Mouse (Mus musculus): ENCODE measurements around the gene Zfp292. TPM values are rescaled to one million over a fixed set of nuclear protein-coding genes. Genes with fewer than 3 reads are reported as not detected.
A peak's percentile ranks its signal among the peaks of the same experiment; 100 is the strongest.

Gene Zfp292
- polyA plus RNA-seq, 1 experiment from 2014 or later: 14.8 TPM

GRCm38 (mm10) chr4:34872896-34873495 is 9.8 kb downstream of the Zfp292 start:
- 79% methylated on average over 4 of the region's 4 CpGs for WGBS

GRCm38 (mm10) chr4:34869813-34870212 is 12.9 kb downstream of the Zfp292 start:
- H3K27me3 ChIP-seq (ENCODE audit: control insufficient read depth, insufficient read depth, low read length): no peaks in the 10 kb centered on the region
- no peaks in the 10 kb centered on the region for H3K36me3 ChIP-seq (ENCODE audit: control insufficient read depth, insufficient read depth, low read length)
- WGBS: 82% methylated on average over 3 of the region's 3 CpGs

More at GRCm38 (mm10) chr4:34872896-34873495, 9.8 kb downstream of the Zfp292 start:
- H3K4me1 ChIP-seq (ENCODE audit: control insufficient read depth, insufficient read depth, low read length): peaks cover 10% of the 10 kb centered on the region; the same call in 1 of the 2 replicates
- no peak overlapping the region for H3K27ac ChIP-seq (ENCODE audit: low read length)
- H3K4me2 ChIP-seq (ENCODE audit: low read depth, low read length): no peak overlapping the region
- H3K4me3 ChIP-seq (replicated peaks; ENCODE audit: low read length): no peak overlapping the region
- no peaks in the 10 kb centered on the region for H3K36me3 ChIP-seq (ENCODE audit: control insufficient read depth, insufficient read depth, low read length)
- no peaks in the 10 kb centered on the region for H3K27me3 ChIP-seq (ENCODE audit: control insufficient read depth, insufficient read depth, low read length)
- H3K9me3 ChIP-seq (replicated peaks; ENCODE audit: control insufficient read depth, low read length): no peaks in the 10 kb centered on the region
- no peak overlapping the region for H3K9ac ChIP-seq (ENCODE audit: low read length)
- ATAC-seq (ENCODE audit: insufficient read depth, low FRiP score): peak; percentile 62; the same call in 1 of the 2 replicates

GRCm38 (mm10) chr4:34861438-34861837 is 21.3 kb downstream of the Zfp292 start:
- H3K4me2 ChIP-seq (ENCODE audit: low read depth, low read length): no peak overlapping the region
- no peaks in the 10 kb centered on the region for H3K27me3 ChIP-seq (ENCODE audit: control insufficient read depth, insufficient read depth, low read length)
- H3K9ac ChIP-seq (ENCODE audit: low read length): no peak overlapping the region
- no peaks in the 10 kb centered on the region for H3K9me3 ChIP-seq (replicated peaks; ENCODE audit: control insufficient read depth, low read length)
- no peak for ATAC-seq (ENCODE audit: insufficient read depth, low FRiP score)
- no peak overlapping the region for H3K27ac ChIP-seq (ENCODE audit: low read length)
- H3K4me1 ChIP-seq (ENCODE audit: control insufficient read depth, insufficient read depth, low read length): no peaks in the 10 kb centered on the region
- WGBS: 80% methylated on average over 3 of the region's 3 CpGs
- H3K36me3 ChIP-seq (ENCODE audit: control insufficient read depth, insufficient read depth, low read length): no peaks in the 10 kb centered on the region
- H3K4me3 ChIP-seq (replicated peaks; ENCODE audit: low read length): no peak overlapping the region

More at GRCm38 (mm10) chr4:34869813-34870212, 12.9 kb downstream of the Zfp292 start:
- Histone ChIP-seq H3K9me3 (replicated peaks; ENCODE audit: control insufficient read depth, low read length) (no peaks in the 10 kb centered on the region), H3K27ac (ENCODE audit: low read length) (no peak overlapping the region), H3K4me2 (ENCODE audit: low read depth, low read length) (no peak overlapping the region), H3K4me1 (ENCODE audit: control insufficient read depth, insufficient read depth, low read length) (peaks cover 10% of the 10 kb centered on the region; the same call in 1 of the 2 replicates), H3K4me3 (replicated peaks; ENCODE audit: low read length) (no peak overlapping the region), H3K9ac (ENCODE audit: low read length) (no peak overlapping the region)
- no peak for ATAC-seq (ENCODE audit: insufficient read depth, low FRiP score)

- no peaks in the 10 kb centered on the region for H3K4me1 ChIP-seq (ENCODE audit: control insufficient read depth, insufficient read depth, low read length)
- H3K36me3 ChIP-seq (ENCODE audit: control insufficient read depth, insufficient read depth, low read length): no peaks in the 10 kb centered on the region
- H3K9ac ChIP-seq (ENCODE audit: low read length): no peak overlapping the region
- no peak for ATAC-seq (ENCODE audit: insufficient read depth, low FRiP score)
- no peak overlapping the region for H3K27ac ChIP-seq (ENCODE audit: low read length)
- H3K27me3 ChIP-seq (ENCODE audit: control insufficient read depth, insufficient read depth, low read length): no peaks in the 10 kb centered on the region
- no peak overlapping the region for H3K4me2 ChIP-seq (ENCODE audit: low read depth, low read length)
- H3K9me3 ChIP-seq (replicated peaks; ENCODE audit: control insufficient read depth, low read length): no peaks in the 10 kb centered on the region
- 86% methylated on average over 3 of the region's 3 CpGs for WGBS
- no peak overlapping the region for H3K4me3 ChIP-seq (replicated peaks; ENCODE audit: low read length)
Observed at GRCm38 (mm10) chr4:34859416-34859815, 23.3 kb downstream of the Zfp292 start.

GRCm38 (mm10) chr4:34858903-34859302 is 23.9 kb downstream of the Zfp292 start:
- H3K27me3 ChIP-seq (ENCODE audit: control insufficient read depth, insufficient read depth, low read length): no peaks in the 10 kb centered on the region
- no peaks in the 10 kb centered on the region for H3K4me1 ChIP-seq (ENCODE audit: control insufficient read depth, insufficient read depth, low read length)
- no peaks in the 10 kb centered on the region for H3K36me3 ChIP-seq (ENCODE audit: control insufficient read depth, insufficient read depth, low read length)
- H3K4me2 ChIP-seq (ENCODE audit: low read depth, low read length): no peak overlapping the region
- no peak overlapping the region for H3K27ac ChIP-seq (ENCODE audit: low read length)
- H3K9me3 ChIP-seq (replicated peaks; ENCODE audit: control insufficient read depth, low read length): no peaks in the 10 kb centered on the region; the same call in 1 of the 2 replicates
- no peak overlapping the region for H3K4me3 ChIP-seq (replicated peaks; ENCODE audit: low read length)
- 90% methylated on average over 3 of the region's 3 CpGs for WGBS
- no peak for ATAC-seq (ENCODE audit: insufficient read depth, low FRiP score)
- H3K9ac ChIP-seq (ENCODE audit: low read length): no peak overlapping the region

GRCm38 (mm10) chr4:34855966-34856365 is 26.8 kb downstream of the Zfp292 start:
- Histone ChIP-seq H3K36me3 (ENCODE audit: control insufficient read depth, insufficient read depth, low read length) (peaks cover 5% of the 10 kb centered on the region; the same call in 1 of the 2 replicates), H3K4me1 (ENCODE audit: control insufficient read depth, insufficient read depth, low read length) (no peaks in the 10 kb centered on the region), H3K9ac (ENCODE audit: low read length) (no peak overlapping the region), H3K4me2 (ENCODE audit: low read depth, low read length) (no peak overlapping the region), H3K27ac (ENCODE audit: low read length) (no peak overlapping the region), H3K27me3 (ENCODE audit: control insufficient read depth, insufficient read depth, low read length) (no peaks in the 10 kb centered on the region), H3K4me3 (replicated peaks; ENCODE audit: low read length) (no peak overlapping the region), H3K9me3 (replicated peaks; ENCODE audit: control insufficient read depth, low read length) (no peaks in the 10 kb centered on the region; the same call in 1 of the 2 replicates)
- ATAC-seq (ENCODE audit: insufficient read depth, low FRiP score): no peak
- WGBS: 60% methylated on average over 1 of the region's 1 CpGs

- H3K4me3 ChIP-seq (replicated peaks; ENCODE audit: low read length): no peak overlapping the region
- no peaks in the 10 kb centered on the region; the same call in 1 of the 2 replicates for H3K9me3 ChIP-seq (replicated peaks; ENCODE audit: control insufficient read depth, low read length)
- H3K27ac ChIP-seq (ENCODE audit: low read length): no peak overlapping the region
- H3K9ac ChIP-seq (ENCODE audit: low read length): no peak overlapping the region
- H3K36me3 ChIP-seq (ENCODE audit: control insufficient read depth, insufficient read depth, low read length): peaks cover 8% of the 10 kb centered on the region; the same call in 1 of the 2 replicates
- H3K4me2 ChIP-seq (ENCODE audit: low read depth, low read length): no peak overlapping the region
- no peaks in the 10 kb centered on the region for H3K27me3 ChIP-seq (ENCODE audit: control insufficient read depth, insufficient read depth, low read length)
- no peak for ATAC-seq (ENCODE audit: insufficient read depth, low FRiP score)
- WGBS: 87% methylated on average over 7 of the region's 7 CpGs
- H3K4me1 ChIP-seq (ENCODE audit: control insufficient read depth, insufficient read depth, low read length): no peaks in the 10 kb centered on the region
Observed at GRCm38 (mm10) chr4:34852051-34852450, 30.7 kb downstream of the Zfp292 start.

- peaks cover 8% of the 10 kb centered on the region; the same call in 1 of the 2 replicates for H3K36me3 ChIP-seq (ENCODE audit: control insufficient read depth, insufficient read depth, low read length)
- no peaks in the 10 kb centered on the region for H3K27me3 ChIP-seq (ENCODE audit: control insufficient read depth, insufficient read depth, low read length)
- no peaks in the 10 kb centered on the region for H3K4me1 ChIP-seq (ENCODE audit: control insufficient read depth, insufficient read depth, low read length)
- WGBS: 87% methylated on average over 2 of the region's 2 CpGs
- no peak overlapping the region for H3K4me2 ChIP-seq (ENCODE audit: low read depth, low read length)
- no peak overlapping the region for H3K4me3 ChIP-seq (replicated peaks; ENCODE audit: low read length)
- H3K27ac ChIP-seq (ENCODE audit: low read length): no peak overlapping the region
- H3K9ac ChIP-seq (ENCODE audit: low read length): no peak overlapping the region
- no peaks in the 10 kb centered on the region; the same call in 1 of the 2 replicates for H3K9me3 ChIP-seq (replicated peaks; ENCODE audit: control insufficient read depth, low read length)
- ATAC-seq (ENCODE audit: insufficient read depth, low FRiP score): no peak
Observed at GRCm38 (mm10) chr4:34850156-34850555, 32.6 kb downstream of the Zfp292 start.

GRCm38 (mm10) chr4:34847679-34848309 is 35.0 kb downstream of the Zfp292 start:
- ATAC-seq (ENCODE audit: insufficient read depth, low FRiP score): no peak
- Histone ChIP-seq H3K9ac (ENCODE audit: low read length) (no peak overlapping the region), H3K36me3 (ENCODE audit: control insufficient read depth, insufficient read depth, low read length) (peaks cover 8% of the 10 kb centered on the region; the same call in 1 of the 2 replicates), H3K27ac (ENCODE audit: low read length) (no peak overlapping the region), H3K27me3 (ENCODE audit: control insufficient read depth, insufficient read depth, low read length) (no peaks in the 10 kb centered on the region), H3K9me3 (replicated peaks; ENCODE audit: control insufficient read depth, low read length) (no peaks in the 10 kb centered on the region), H3K4me2 (ENCODE audit: low read depth, low read length) (no peak overlapping the region), H3K4me3 (replicated peaks; ENCODE audit: low read length) (no peak overlapping the region), H3K4me1 (ENCODE audit: control insufficient read depth, insufficient read depth, low read length) (0 out of 2 replicates have a peak, but pooled peaks cover 4% of the 10 kb centered on the region)
- WGBS: 84% methylated on average over 6 of the region's 6 CpGs

Data from stomach, embryonic 16.5 days (tissue).